Mouse (Mus musculus) cerebellum, adult 2 months (tissue): ENCODE data around the gene Prss53.

Source experiments
- CTCF ChIP-seq: fragments of 200-500 bp; IDR thresholded peaks from 2 replicates; pipeline ENCODE4 v1.5.1; 2011; ENCODE audit warnings: low read depth, mild to moderate bottlenecking, control low read depth, low read length, moderate library complexity, borderline replicate concordance; ENCODE audit not compliant: insufficient read depth
- POLR2A ChIP-seq: fragments of 200-500 bp; IDR thresholded peaks from 2 replicates; pipeline ENCODE4 v1.6.1; 2011; ENCODE audit warnings: low read length, control low read depth, borderline replicate concordance; ENCODE audit not compliant: insufficient read depth

- no peak for TF ChIP-seq CTCF
- TF ChIP-seq POLR2A, result no peak
Measured at GRCm38 (mm10) chr7:127929923-127930322, 39.2 kb upstream of the Prss53 start, which contains the start of gene Prss8.
